Mouse (Mus musculus): ENCODE measurements at regions not wholly inside any gene's neighbourhood (a gene's known extent, or its start where the extent isn't known, plus 50 kb on each side); places are given as distances from the start of the nearest gene placed in this dataset.
A peak's percentile ranks its signal among the peaks of the same experiment; 100 is the strongest.

DNA sequence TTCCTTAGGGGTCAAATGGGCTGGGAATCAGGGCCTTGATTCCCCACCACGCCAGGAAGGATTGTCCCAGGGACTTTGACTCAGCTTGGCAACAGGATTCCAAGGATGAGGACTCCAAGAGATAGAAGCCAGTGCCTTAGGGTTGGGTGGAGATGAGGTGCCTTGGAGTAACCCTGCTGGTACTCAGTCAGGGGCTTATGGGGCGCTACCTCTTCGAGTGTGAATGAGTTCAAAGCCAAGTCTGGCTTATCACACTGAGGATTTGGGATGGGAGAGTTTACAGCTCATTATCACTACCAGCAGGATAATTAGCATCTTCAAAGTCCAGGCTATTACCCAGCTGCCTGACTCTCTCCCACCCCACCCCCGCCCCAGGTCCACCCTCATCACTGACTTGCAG lies 213.5 kb downstream of the Cdh26 start:
- peak; percentile 62 for DNase-seq (ENCODE audit: low read depth, low spot score)

DNA sequence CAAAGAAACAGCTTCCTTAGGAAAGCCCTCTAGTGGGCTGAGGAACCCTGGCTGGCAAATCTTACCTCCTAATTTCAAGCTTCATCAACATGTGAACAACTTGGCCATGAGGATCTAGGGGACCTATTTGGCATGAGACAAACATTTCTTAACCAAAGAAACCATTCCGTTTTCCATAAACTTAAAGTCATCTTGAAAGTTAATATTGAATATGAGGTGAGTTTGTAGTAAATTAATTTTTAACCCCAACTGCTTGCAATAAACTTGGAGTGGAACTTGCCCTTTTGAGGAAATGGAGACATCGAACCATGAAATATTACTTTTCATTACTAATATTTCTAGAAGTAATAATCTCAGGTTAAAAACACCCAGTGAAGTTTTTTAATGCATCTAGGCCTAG lies 229.7 kb downstream of the Cdh26 start:
- DNase-seq (ENCODE audit: low read depth, low spot score), result no peak

DNA sequence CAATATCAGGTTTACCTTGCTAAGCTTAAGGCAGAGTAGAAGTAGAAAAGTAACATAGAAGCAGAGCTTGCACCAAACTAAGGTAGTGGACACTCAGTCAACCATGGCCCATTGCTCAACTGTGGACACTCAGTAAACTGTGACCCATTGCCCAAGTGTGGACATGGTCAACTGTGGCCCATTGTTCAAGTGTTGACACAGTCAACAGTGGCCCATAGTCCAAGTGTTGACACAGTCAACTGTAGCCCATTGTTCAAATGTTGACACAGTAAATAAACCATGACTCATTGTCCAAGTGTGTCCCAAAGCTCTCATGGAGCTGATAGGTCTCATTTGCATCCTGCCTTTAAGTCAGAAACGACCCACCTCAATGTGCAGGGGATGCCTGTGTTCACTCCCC lies 232.1 kb downstream of the Cdh26 start:
- no peak for DNase-seq (ENCODE audit: low read depth, low spot score)

DNA sequence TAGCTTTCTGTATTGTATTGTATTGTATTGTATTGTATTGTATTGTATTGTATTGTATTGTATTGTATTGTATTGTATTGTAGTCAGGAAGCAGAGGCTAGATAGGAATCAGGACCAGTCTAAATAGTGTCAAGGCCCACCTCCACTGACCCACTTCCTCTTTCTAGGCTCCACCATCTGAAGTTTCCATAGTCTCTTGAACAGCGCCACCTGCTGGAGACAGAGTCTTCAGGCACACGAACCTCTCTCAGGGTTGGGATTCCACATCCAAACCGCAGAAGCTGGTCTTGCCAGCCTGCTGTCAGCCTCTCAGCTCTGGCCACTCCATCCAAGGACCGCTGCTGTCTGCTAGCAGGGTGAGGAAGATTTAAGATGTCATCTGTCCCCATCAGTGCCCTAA lies 234.6 kb downstream of the Cdh26 start:
- peak; percentile 73 for DNase-seq (ENCODE audit: low read depth, low spot score)

DNA sequence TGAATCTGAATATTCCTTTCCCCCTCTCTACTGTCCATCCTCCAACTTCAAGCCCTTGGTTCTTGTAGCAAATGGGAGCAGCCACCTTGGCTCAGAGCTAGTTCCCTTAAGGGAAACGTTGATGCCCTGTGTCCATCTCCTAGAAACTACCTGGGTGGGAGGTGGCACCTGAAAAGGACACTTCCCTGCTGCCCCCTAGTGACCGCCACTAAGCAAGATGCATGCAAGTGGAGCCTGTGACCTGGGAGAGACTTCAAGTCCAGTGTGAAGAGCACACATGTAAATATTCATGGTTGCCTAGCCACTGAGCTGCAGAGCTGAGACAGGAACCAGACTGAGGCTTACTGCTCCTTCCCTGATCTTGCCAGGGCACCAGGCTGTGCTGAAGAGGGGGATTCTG lies 238.1 kb downstream of the Cdh26 start:
- DNase-seq (ENCODE audit: low read depth, low spot score), result peak; percentile 14

DNA sequence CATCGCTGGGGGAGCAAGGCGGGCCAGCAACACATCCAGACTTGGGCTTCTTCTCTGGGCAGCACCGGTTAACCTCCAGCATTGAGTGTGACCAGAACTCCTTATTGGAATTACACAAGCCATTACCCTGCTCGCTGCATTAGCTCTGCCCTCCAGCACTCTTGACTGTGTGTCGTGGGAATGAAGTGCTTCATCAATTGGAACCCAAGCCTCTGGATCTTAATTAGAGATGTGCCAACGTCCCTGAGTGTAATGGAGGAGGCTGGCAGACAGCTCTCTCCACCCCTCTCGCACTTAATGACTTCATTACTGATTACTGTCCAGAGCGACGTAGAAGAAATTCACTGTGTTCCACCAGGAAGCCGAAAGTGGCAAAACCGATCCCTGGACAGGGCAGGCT lies 240.6 kb downstream of the Cdh26 start:
- no peak for DNase-seq (ENCODE audit: low read depth, low spot score)

DNA sequence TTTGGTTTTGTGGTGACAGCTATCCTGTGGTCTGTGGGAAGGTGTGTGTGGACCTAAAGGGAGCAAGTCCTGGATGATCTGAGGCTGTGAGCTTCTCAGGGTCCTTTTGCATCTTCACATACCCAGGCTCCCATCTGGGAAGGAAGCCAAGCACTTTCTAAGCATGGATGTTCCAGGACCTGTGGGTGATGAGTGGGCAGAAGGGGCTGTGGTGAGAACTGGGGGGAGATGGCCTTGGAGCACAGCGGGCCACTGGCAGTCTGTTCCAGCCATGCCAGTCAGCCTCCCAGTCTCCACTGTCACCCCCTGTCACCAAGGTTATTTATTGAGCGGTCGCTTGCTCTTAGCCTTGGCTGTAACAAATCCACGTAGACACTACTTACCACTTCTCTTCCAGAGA lies 243.3 kb downstream of the Cdh26 start:
- no peak for DNase-seq (ENCODE audit: low read depth, low spot score)

DNA sequence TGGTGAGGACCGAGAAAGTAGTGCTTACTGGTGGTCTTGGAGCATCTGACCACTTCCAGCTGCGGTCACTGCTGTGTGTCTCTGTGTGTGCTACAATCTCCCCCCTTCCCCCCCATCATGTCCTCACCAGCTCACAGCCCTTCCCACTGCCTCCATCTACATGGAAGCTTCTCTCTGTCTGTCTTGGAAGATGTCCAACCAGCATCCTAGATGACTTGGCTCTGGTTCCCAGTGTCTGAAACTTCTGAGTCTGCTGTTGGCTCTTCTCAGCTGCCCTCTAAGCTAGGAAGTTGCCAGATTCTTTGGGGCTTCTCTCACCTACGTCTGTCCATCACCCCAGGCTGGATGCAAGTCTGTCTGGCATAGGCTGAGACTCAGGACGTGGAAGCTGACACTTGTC lies 244.3 kb downstream of the Cdh26 start:
- no peak for DNase-seq (ENCODE audit: low read depth, low spot score)

DNA sequence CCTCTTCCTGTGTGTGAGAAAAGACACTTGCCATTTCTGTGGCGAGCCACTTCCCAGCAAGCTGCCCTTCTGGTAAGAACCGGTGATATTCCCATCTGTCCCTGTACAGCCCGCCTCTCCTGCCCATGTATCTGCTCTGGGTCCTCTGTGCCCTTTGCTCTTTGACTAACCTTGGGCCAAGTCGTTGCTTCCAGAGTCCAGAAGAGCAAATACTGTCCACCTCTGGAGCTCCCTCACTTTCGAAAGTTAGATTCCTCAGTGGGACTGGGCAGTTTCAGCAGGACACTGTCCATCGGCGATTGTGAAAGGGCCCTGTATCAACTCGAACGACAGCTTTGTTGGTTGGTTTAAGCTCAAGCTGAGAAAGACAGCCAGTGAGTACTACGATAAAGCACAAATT lies 246.6 kb downstream of the Cdh26 start:
- no peak for DNase-seq (ENCODE audit: low read depth, low spot score)

DNA sequence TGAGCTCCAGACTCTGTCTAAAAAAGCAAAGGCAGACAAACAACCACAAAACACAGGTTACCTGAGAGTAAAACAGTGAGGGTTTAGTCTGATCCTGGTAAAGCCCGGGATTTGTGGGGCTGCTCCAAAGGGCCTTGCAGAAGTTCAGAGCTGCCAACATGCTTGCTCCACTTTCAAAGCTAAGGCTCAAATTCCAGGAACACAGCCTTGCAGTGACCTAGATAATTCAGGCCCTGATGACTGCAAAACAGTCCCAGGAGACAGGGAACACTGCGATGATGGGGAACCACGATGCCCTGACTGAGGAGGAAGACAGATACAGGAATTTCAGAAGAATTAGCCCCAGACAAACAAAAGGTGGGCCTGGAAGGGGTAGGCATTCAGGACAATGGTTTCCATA lies 250.0 kb downstream of the Cdh26 start:
- DNase-seq (ENCODE audit: low read depth, low spot score), result no peak

DNA sequence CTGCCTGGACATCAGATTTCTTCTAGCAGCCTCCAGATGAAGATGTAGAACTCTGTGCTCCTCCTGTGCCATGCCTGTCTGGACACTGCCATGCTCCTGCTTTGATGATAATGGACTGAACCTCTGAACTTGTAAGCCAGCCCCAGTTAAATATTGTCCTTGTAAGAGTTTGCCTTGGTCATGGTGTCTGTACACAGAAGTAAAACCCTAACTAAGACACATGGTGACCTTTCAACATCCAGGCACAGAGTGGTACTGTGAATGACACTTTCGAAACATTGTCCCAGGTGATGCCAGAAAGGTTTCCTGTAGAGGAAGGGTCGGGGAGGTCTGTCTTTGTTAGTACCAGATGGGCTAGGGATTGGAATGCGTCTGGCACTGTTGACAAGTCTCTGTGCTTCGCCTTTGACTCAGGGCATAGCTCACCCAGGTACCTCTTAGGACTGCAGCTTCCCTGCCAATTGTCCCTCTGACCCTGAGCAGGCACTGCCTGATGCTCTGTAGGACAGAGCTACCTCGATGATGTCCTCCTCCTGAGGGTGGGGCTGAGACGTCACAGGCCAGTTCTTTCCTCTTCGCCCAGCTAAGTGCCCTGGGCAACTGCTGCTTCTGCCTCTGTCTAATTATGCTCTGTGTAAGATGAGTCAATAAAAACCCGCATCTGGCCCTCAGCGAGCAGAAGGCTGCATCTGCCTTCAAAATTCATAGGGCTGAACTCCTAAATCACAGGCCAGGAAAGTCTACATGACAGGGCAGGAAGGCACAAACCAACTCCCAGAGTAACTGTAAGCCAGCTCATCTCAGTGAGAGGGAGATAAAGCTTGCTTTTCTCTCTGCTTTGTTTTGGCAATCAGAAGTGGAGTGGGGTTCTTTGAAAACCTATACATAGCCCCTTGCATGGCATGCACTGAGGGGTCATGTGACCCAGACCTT lies 254.0 kb downstream of the Cdh26 start:
- DNase-seq (ENCODE audit: low read depth, low spot score), result no peak

DNA sequence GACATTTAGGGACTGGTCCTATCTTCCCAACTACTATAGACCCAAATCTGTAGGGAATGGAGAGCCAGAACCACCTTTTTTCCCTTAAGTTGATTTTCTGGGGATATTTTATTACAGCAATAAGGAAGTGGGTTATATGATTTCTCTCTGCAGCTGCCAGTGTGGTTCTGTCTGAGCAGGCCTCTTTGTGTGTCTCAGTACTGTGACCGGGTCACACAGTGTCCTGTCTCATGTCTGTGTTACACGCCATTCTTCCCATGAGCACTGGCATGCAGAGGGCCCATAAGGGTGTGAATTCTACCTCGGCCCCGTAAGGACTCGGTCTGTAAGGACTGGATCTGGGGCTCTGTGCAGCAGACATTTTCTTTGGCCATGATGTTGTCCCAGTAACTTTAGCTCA lies 254.9 kb downstream of the Cdh26 start:
- DNase-seq (ENCODE audit: low read depth, low spot score), result no peak

DNA sequence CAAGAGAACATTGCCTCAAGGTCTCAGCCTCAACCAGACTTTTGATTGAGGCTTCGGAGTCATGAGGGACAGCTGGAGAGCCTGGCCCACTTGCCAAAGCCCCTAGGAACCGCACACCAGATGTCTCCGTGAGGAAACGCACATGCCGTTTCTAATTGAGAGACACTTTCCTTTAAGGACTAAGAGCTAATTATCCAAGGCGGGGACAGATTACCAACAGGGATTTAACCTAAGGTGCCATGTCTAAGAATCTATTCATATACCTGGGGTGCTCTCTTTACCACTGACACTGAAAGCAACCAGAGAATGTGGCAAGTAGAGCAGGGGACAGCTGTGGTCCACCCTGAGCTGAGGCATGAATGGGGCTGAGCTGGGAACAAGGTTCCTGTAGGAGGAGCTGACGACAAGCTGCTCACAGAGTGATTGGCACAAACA lies 255.9 kb downstream of the Cdh26 start:
- DNase-seq (ENCODE audit: low read depth, low spot score), result no peak

DNA sequence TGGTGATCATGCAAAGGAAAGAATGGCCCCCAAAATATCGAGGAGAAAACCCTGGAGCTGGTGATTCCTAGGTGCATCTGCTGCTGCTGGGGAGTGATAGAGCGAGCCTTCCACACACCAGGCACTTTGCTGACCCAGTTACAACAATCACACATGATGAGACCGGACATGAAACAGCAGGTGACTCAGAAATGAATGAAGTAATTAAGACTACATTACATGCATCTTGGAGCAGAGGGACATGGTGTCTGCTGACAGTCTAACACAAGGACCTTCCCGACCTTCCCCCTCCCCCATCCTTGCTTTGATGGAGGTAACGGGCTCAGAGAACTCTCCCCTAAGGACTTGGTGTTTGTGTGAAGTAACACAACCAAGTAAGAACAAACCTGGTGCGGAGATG lies 258.3 kb downstream of the Cdh26 start:
- DNase-seq (ENCODE audit: low read depth, low spot score), result no peak

DNA sequence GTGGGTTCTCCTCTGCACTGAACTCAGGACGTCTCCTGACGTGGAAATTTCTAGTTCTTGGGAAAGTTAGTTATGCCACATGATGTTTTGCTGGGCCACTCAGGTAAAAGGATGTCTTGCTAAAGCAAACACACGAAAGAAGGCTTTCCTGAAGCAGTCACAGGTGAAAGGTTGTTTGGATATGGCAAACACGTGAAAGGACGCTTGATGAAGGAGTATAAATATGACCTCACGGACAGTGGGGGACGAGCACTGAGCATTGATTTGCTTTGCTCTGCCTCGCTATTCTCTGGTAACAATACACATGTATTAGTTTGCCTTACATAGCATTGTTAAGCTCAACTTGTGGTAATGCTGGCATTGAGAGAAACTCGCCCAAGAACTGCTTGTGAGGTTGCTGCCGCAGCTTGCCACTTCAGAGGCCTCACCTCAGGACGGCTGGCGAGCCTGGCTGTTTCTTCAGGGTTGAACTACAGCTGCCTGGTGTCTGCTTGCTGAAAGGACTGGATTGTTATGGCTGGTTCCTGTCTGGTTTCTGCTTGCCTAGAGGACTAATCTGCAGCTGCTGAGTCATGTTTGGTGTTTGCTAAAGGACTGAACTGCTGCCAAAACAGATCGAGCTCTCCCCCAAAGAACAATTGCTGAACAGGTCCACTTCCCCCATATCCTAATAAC lies 261.0 kb downstream of the Cdh26 start:
- DNase-seq (ENCODE audit: low read depth, low spot score), result no peak

DNA sequence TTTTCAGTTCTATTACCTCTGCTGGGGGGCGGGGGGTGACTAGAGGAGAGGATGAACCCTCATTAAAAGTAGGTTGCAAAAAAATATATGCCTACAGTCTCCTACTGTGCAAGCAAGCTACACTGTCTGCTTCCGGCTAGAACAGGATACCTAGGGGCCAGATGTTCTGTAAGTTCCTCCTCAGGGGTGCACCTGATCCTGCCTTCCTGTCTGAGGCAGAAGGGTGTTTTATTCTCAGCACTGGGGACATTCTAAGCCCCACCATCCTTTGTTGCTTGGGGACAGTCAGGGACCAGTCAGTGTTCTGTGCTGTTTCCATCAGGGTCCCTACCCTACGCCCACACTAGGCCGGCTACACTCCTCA lies 261.5 kb downstream of the Cdh26 start:
- DNase-seq (ENCODE audit: low read depth, low spot score), result no peak

DNA sequence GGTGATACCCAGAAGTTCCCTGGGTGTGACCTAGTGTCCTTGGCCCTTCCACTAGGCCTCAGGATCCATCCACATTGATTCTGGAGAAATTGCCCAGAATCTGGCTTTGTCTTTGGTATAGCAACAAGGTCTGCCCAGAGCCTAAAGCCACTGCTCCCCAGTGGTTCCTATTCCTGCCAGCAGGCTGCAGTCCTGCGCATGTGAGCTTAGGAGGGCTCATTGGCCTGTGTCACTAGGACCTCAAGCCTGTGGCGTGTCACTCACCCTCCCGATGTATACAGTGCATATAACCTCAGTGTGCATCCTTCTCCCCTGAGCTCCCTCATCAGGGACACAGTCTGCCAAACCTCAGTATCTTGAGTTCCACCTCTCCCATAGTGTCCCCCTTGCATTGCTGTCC lies 261.9 kb downstream of the Cdh26 start:
- DNase-seq (ENCODE audit: low read depth, low spot score), result no peak

DNA sequence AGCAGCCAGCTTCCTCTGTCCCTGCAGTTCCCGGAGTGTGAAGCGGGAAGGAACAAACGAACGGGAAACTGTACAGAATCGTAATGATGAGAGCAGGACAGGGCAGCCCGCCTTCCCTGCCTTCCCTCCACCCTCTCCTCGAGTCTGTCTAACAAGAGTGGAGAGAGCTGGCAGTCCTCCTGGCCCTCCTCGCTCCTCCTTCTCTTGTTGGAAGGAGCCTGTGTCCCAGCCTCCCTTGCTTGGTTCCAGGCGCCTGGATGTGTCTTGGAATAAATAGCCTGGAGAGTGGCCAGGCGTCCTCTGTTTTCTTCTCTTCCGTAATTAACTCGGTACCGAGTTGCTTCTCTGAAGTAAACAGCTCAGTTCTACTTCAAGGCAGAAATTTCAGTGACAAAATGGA lies 268.3 kb downstream of the Cdh26 start:
- no peak for DNase-seq (ENCODE audit: low read depth, low spot score)

DNA sequence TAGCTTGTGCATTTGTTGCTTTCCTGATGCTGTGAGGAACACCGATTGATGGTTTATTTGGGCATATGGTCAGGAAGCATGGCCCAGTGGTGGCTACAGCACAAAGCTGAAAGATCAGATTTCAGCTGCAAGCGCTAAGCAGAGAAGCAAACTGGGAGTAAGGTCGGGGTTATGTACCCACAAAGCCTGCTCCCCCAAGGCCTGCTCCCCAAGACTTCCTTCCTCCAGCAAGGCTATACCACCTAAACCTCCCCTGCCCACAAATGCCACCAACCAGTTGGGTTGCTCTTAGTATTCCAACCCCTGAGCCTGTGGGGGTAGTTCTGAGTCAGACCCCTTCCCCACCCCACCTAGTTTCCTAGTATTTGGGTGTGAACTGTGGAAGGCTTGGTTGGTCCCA lies 270.5 kb downstream of the Cdh26 start:
- DNase-seq (ENCODE audit: low read depth, low spot score), result no peak

DNA sequence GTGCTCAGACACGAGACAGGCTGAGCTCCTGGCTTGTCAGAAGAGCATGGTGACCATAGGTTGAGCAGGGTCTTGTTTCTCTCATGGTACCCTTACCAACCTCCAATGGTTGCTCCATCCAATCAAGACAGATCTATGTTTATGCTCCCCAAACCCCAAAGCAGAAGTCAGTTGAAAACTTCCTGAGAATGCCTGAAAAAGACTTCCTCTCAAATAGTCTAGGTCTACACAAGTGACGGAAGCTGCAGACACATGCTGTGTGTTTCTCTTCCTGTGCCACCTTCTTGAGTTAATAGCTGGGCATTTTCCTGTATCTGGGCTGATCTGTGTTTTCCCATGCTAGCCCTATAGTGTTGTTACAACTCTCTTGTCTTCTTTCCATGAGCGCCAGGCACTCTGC lies 274.2 kb downstream of the Cdh26 start:
- DNase-seq (ENCODE audit: low read depth, low spot score), result no peak

DNA sequence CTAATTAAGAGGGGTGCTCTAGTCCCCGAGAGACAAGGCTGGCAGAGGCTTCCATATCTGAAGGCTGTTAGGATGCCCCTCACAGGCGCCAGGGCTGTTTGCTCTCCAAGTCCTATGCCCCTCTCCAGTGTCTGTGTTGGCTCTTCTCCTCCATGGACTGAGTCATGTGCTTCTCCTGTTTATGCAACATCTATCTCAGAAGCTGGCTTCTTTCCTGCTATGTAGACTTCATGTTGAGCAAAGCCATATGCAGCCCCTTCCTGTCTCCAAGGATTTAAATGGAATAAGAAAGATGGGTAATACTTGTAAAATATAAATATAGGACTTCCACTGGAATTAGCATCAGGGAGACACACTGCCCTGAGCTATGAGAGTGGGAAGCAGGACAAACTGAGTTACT lies 278.3 kb downstream of the Cdh26 start:
- no peak for DNase-seq (ENCODE audit: low read depth, low spot score)

DNA sequence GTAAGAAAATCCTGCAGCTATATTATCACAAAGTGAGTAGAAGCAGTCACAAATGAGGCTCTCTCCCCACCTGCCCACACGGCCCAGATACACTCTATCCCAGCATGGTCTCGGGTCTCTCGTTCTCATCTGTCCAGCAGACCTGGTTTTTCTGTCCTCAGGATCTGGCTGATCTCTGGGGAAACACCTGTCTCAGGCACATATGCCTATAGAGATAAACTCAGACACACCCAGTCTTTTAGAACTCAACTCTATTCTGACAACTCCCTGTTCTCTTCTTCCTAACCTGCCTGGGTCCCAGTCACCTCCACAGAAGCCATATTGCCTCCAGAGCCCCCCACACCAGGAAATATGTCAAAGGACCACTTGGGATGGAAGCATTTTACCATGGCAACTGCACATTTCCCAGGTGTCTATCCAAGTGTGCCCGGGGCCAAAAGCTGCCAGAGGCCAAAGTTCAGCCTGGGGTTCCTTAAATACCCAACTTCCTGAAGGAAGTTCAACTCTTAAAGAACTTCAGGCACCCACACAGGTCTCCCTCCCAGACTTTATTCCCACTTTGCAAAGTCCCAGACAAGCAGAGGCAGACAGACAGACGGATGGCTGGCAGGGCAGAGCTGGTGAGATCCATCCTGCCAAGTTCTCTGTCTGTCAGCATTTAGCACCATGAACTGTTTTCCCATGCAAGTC lies 279.0 kb downstream of the Cdh26 start:
- no peak for DNase-seq (ENCODE audit: low read depth, low spot score)

DNA sequence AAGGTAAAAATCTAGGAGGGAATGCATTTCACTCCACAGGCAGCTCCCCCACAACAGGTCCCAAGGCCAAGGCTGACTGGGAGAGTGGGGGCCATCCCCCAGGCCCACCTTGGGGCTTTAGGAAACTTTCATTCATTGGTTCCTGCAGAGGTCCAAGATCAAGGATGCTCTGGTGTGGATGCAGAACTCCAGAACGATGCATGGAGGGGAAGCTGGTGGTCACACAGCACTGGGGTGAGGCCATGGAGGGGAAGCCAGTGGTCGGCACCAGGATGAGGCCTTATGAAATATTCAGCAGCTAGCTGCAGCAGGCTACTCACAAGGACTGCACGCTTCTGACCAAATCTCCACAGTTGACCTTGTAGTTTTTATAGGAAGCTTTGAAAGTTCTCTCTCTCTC lies 279.7 kb downstream of the Cdh26 start:
- no peak for DNase-seq (ENCODE audit: low read depth, low spot score)
